Mouse (Mus musculus): Measurements from ENCODE around the gene Anapc10. TPM values are rescaled to one million over a fixed set of nuclear protein-coding genes. Genes with fewer than 3 reads are reported as not detected.

Anapc10 gene
- polyA plus RNA-seq, 1 experiment: 0.81 TPM

- DNase-seq (ENCODE audit: low read depth, low spot score): no peak
- WGBS: 23% methylated on average over 6 of the region's 6 CpGs
These were observed 95.4 kb downstream of the Anapc10 start for GRCm38 (mm10) chr8:79806971-79807370.

GRCm38 (mm10) chr8:79826534-79826933, 114.9 kb downstream of the Anapc10 start:
- DNase-seq (ENCODE audit: low read depth, low spot score): no peak
- 87% methylated on average over 5 of the region's 5 CpGs for WGBS

Other genes with a start within 250 kb of the Anapc10 start
- 12.2 and 26.0 TPM in 2 replicates for gene Otud4, start 72.2 kb upstream of the Anapc10 start, polyA plus RNA-seq (2012; rRNA removed)
- gene Abce1, start 80 bp upstream of the Anapc10 start, polyA plus RNA-seq (2012; rRNA removed): 13.6 and 13.7 TPM in 2 replicates

All from large intestine, adult 2 months (tissue).